In the genomic region with DNA sequence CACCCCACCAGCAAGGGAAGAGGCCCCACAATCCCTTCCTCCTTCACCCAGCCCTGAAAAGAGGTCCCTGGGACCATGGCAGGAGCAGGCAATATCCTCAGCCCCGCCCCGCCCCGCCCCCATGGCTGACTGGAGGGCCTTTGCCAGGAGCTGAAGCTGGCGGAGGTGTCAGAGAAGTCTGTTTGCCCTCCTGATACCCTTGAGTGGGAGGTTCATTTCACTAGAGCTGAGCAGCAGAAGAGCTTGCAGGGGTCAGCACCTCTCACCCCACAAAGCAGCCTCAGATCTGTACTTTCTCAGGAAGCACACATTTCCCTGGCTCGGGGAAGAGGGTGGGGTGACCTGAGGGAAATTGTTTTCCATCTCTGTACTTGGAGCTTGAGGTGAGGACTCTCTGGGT, we compare ENCODE assay signal across 11 mouse cellular contexts. TPM values are rescaled to one million over a fixed set of nuclear protein-coding genes. Genes with fewer than 3 reads are reported as not detected.
DNase-seq lines count a peak whose midpoint lies in the region; ATAC-seq and TF ChIP-seq lines count a peak whose summit lies in the region.
"Had no signal": no experiment of that assay in that cellular context is flagged by ENCODE, and none has a peak within 500 bp of the region (broad histone marks: within the 10 kb centered on the region; RNA-seq: fewer than 3 reads in every experiment).

No protein-coding gene starts in this region.

- WGBS in hindbrain, postnatal 0 days: 74% methylated on average over 5 of the region's 5 CpGs
- WGBS in hindbrain, embryonic 10.5 days: 74% methylated on average over 5 of the region's 5 CpGs
- WGBS in intestine, embryonic 15.5 days: 48% methylated on average over 5 of the region's 5 CpGs

- H3K4me3 ChIP-seq in hindbrain, postnatal 0 days (ENCODE audit: low read length): no peak overlapping the region
- no peak overlapping the region for H3K4me3 ChIP-seq in hindbrain, embryonic 10.5 days
- H3K4me3 ChIP-seq in intestine, embryonic 15.5 days (replicated peaks): no peak overlapping the region
- H3K4me3 ChIP-seq: forebrain, embryonic 13.5 days; midbrain, embryonic 12.5 days had no signal

- H3K27me3 ChIP-seq in hindbrain, postnatal 0 days (ENCODE audit: insufficient read depth, low read length): no peaks in the 10 kb centered on the region
- H3K27me3 ChIP-seq in hindbrain, embryonic 10.5 days (ENCODE audit: insufficient read depth, poor library complexity, severe bottlenecking): no peaks in the 10 kb centered on the region
- no peaks in the 10 kb centered on the region for H3K27me3 ChIP-seq in intestine, embryonic 15.5 days (replicated peaks)
- H3K27me3 ChIP-seq: forebrain, embryonic 13.5 days; midbrain, embryonic 12.5 days had no signal

- H3K4me2 ChIP-seq in hindbrain, postnatal 0 days (ENCODE audit: low read depth, low read length): no peak overlapping the region
- peak overlapping the region; percentile 15; the same call in 1 of the 2 replicates for H3K4me2 ChIP-seq in intestine, embryonic 15.5 days (replicated peaks)
- H3K4me2 ChIP-seq: forebrain, embryonic 13.5 days; midbrain, embryonic 12.5 days had no signal

- H3K4me1 ChIP-seq in hindbrain, postnatal 0 days (ENCODE audit: insufficient read depth, low read length): no peaks in the 10 kb centered on the region
- H3K4me1 ChIP-seq in hindbrain, embryonic 10.5 days (replicated peaks): peaks cover 28% of the 10 kb centered on the region
- H3K4me1 ChIP-seq in intestine, embryonic 15.5 days (replicated peaks): peaks cover 62% of the 10 kb centered on the region
- H3K4me1 ChIP-seq: forebrain, embryonic 13.5 days; midbrain, embryonic 12.5 days had no signal

- TF ChIP-seq CTCF in hindbrain, postnatal 0 days (IDR thresholded peaks at IDR 0.05; ENCODE audit: low read depth): no peak

- H3K36me3 ChIP-seq in hindbrain, postnatal 0 days (ENCODE audit: insufficient read depth, low read length): peaks cover 51% of the 10 kb centered on the region
- peaks cover 97% of the 10 kb centered on the region for H3K36me3 ChIP-seq in hindbrain, embryonic 10.5 days
- H3K36me3 ChIP-seq in intestine, embryonic 15.5 days: no peaks in the 10 kb centered on the region

- no peak overlapping the region for H3K9ac ChIP-seq in hindbrain, postnatal 0 days (replicated peaks; ENCODE audit: low read length)
- H3K9ac ChIP-seq in intestine, embryonic 15.5 days: no peak overlapping the region
- H3K9ac ChIP-seq: forebrain, embryonic 13.5 days; midbrain, embryonic 12.5 days had no signal

- no peak for ATAC-seq in hindbrain, postnatal 0 days
- peak; percentile 23; the same call in 1 of the 2 replicates for ATAC-seq in intestine, embryonic 15.5 days
- ATAC-seq: forebrain, embryonic 13.5 days had no signal

- no peak for DNase-seq in hindbrain, postnatal 0 days (ENCODE audit: low spot score)
- DNase-seq in hindbrain, embryonic 10.5 days (ENCODE audit: low spot score): no peak
- DNase-seq in urinary bladder, adult 2 months (ENCODE audit: low spot score): peak; percentile 32
- DNase-seq in urinary bladder, postnatal 14 days (ENCODE audit: low spot score): no peak
- no peak for DNase-seq in frontal cortex, adult 2 months (ENCODE audit: extremely low spot score in 1 of 2, low spot score in 1 of 2)
- DNase-seq in B cell, adult 2 months: no peak
- no peak for DNase-seq in spleen, postnatal 36 days (ENCODE audit: low spot score in 2 of 2)

- H3K27ac ChIP-seq in hindbrain, postnatal 0 days: peak overlapping the region; percentile 16
- H3K27ac ChIP-seq in hindbrain, embryonic 10.5 days: no peak overlapping the region
- peak overlapping the region; percentile 83 for H3K27ac ChIP-seq in intestine, embryonic 15.5 days
- H3K27ac ChIP-seq: forebrain, embryonic 13.5 days; midbrain, embryonic 12.5 days had no signal

- H3K9me3 ChIP-seq in hindbrain, postnatal 0 days (ENCODE audit: low read length): no peaks in the 10 kb centered on the region
- no peaks in the 10 kb centered on the region for H3K9me3 ChIP-seq in hindbrain, embryonic 10.5 days
- H3K9me3 ChIP-seq in intestine, embryonic 15.5 days: no peaks in the 10 kb centered on the region
- H3K9me3 ChIP-seq: forebrain, embryonic 13.5 days; midbrain, embryonic 12.5 days had no signal

RNA-seq across cellular contexts. Expression of a gene that starts 11.1 kb away (rescaled TPM):
- total RNA-seq in hindbrain, postnatal 0 days (2014; rRNA removed): 23.1 and 23.8 TPM in 2 replicates
- polyA plus RNA-seq in hindbrain, postnatal 0 days (2015; fragmentation: Nextera tagmentation; extraction: Ambion mirVana): 15.3 and 17.0 TPM in 2 replicates
- 11.2 and 12.9 TPM in 2 replicates for polyA plus RNA-seq in hindbrain, embryonic 10.5 days (2016; fragmentation: Nextera tagmentation; extraction: Ambion mirVana)
- polyA plus RNA-seq in urinary bladder, adult 2 months (2012; rRNA removed): 27.2 and 29.0 TPM in 2 replicates
- polyA plus RNA-seq in intestine, embryonic 15.5 days (2015; fragmentation: Nextera tagmentation; extraction: Ambion mirVana): 14.9 and 16.4 TPM in 2 replicates
- 11.8 and 13.0 TPM in 2 replicates for polyA plus RNA-seq in frontal cortex, adult 2 months (2012; rRNA removed)

RNA-seq across cellular contexts. Expression of a gene that starts 19.5 kb away (rescaled TPM):
- total RNA-seq in hindbrain, postnatal 0 days (2014; rRNA removed): 0.16 and 0.22 TPM in 2 replicates
- not detected in 2 replicates for polyA plus RNA-seq in hindbrain, postnatal 0 days (2015; fragmentation: Nextera tagmentation; extraction: Ambion mirVana)
- 0.14 TPM in 1 of 2 replicates, not detected in the other for polyA plus RNA-seq in hindbrain, embryonic 10.5 days (2016; fragmentation: Nextera tagmentation; extraction: Ambion mirVana)
- polyA plus RNA-seq in urinary bladder, adult 2 months (2012; rRNA removed): 0.56 and 0.57 TPM in 2 replicates
- polyA plus RNA-seq in intestine, embryonic 15.5 days (2015; fragmentation: Nextera tagmentation; extraction: Ambion mirVana): not detected in 2 replicates
- 0.46 and 0.55 TPM in 2 replicates for polyA plus RNA-seq in frontal cortex, adult 2 months (2012; rRNA removed)
- total RNA-seq: MEL had no signal
- polyA plus RNA-seq: forebrain, embryonic 13.5 days had no signal

RNA-seq across cellular contexts. Expression of a gene that starts 23.6 kb away (rescaled TPM):
- total RNA-seq in hindbrain, postnatal 0 days (2014; rRNA removed): 45.7 and 53.2 TPM in 2 replicates
- 34.5 and 35.1 TPM in 2 replicates for polyA plus RNA-seq in hindbrain, postnatal 0 days (2015; fragmentation: Nextera tagmentation; extraction: Ambion mirVana)
- 53.1 and 59.6 TPM in 2 replicates for polyA plus RNA-seq in hindbrain, embryonic 10.5 days (2016; fragmentation: Nextera tagmentation; extraction: Ambion mirVana)
- 25.8 and 38.8 TPM in 2 replicates for polyA plus RNA-seq in urinary bladder, adult 2 months (2012; rRNA removed)
- 41.8 and 43.9 TPM in 2 replicates for polyA plus RNA-seq in intestine, embryonic 15.5 days (2015; fragmentation: Nextera tagmentation; extraction: Ambion mirVana)
- 30.8 and 34.1 TPM in 2 replicates for polyA plus RNA-seq in frontal cortex, adult 2 months (2012; rRNA removed)

RNA-seq across cellular contexts. Expression of a gene that starts 28.4 kb away (rescaled TPM):
- 42.2 and 75.2 TPM in 2 replicates for total RNA-seq in hindbrain, postnatal 0 days (2014; rRNA removed)
- polyA plus RNA-seq in hindbrain, postnatal 0 days (2015; fragmentation: Nextera tagmentation; extraction: Ambion mirVana): 58.3 and 61.0 TPM in 2 replicates
- polyA plus RNA-seq in hindbrain, embryonic 10.5 days (2016; fragmentation: Nextera tagmentation; extraction: Ambion mirVana): 44.7 and 49.7 TPM in 2 replicates
- polyA plus RNA-seq in urinary bladder, adult 2 months (2012; rRNA removed): 34.1 and 38.0 TPM in 2 replicates
- 65.0 and 65.4 TPM in 2 replicates for polyA plus RNA-seq in intestine, embryonic 15.5 days (2015; fragmentation: Nextera tagmentation; extraction: Ambion mirVana)
- polyA plus RNA-seq in frontal cortex, adult 2 months (2012; rRNA removed): 52.0 and 56.0 TPM in 2 replicates

RNA-seq across cellular contexts. Expression of a gene that starts 36.5 kb away (rescaled TPM):
- total RNA-seq in hindbrain, postnatal 0 days (2014; rRNA removed): 2.9 and 5.5 TPM in 2 replicates
- 16.3 and 17.5 TPM in 2 replicates for polyA plus RNA-seq in hindbrain, postnatal 0 days (2015; fragmentation: Nextera tagmentation; extraction: Ambion mirVana)
- 59.7 and 72.5 TPM in 2 replicates for polyA plus RNA-seq in hindbrain, embryonic 10.5 days (2016; fragmentation: Nextera tagmentation; extraction: Ambion mirVana)
- polyA plus RNA-seq in urinary bladder, adult 2 months (2012; rRNA removed): 7.1 and 7.9 TPM in 2 replicates
- polyA plus RNA-seq in intestine, embryonic 15.5 days (2015; fragmentation: Nextera tagmentation; extraction: Ambion mirVana): 22.6 and 23.4 TPM in 2 replicates
- polyA plus RNA-seq in frontal cortex, adult 2 months (2012; rRNA removed): 5.6 and 7.8 TPM in 2 replicates
